Mouse (Mus musculus) liver, embryonic 11.5 days (tissue): ENCODE results near the gene Psma4. TPM values are rescaled to one million over a fixed set of nuclear protein-coding genes. Genes with fewer than 3 reads are reported as not detected.

Experiments
- ATAC-seq: fragments of 200-750 bp; cut with Nextera tagmentation; replicated peaks from 2 replicates; pipeline ENCODE4 v1.8.0; 2017; ENCODE audit warnings: moderate number of reproducible peaks, mild to moderate bottlenecking, moderate TSS enrichment, moderate library complexity; ENCODE audit not compliant: low FRiP score
- DNase-seq: peaks from one replicate; pipeline ENCODE4 v3.0.0-alpha.2; 2017; ENCODE audit warnings: low spot score
- H3K27ac ChIP-seq: fragments of 300-500 bp; sonication (generic); 2 replicates; pipeline ENCODE4 v1.5.1; 2014; ENCODE audit warnings: mild to moderate bottlenecking, low read depth, low read length, control low read depth
- H3K27me3 ChIP-seq: fragments of 300-500 bp; sonication (generic); replicated peaks from 2 replicates; pipeline ENCODE4 v1.6.1; 2014; ENCODE audit warnings: low read length, mixed read lengths; ENCODE audit not compliant: control insufficient read depth, insufficient read depth
- H3K36me3 ChIP-seq: fragments of 300-500 bp; sonication (generic); 2 replicates; pipeline ENCODE4 v1.6.1; 2014; ENCODE audit warnings: mild to moderate bottlenecking, low read length, moderate library complexity, mixed read lengths; ENCODE audit not compliant: control insufficient read depth, insufficient read depth
- H3K4me1 ChIP-seq: fragments of 300-500 bp; sonication (generic); replicated peaks from 2 replicates; pipeline ENCODE4 v1.6.1; 2014; ENCODE audit warnings: low read length, mixed read lengths; ENCODE audit not compliant: control insufficient read depth, insufficient read depth
- H3K4me2 ChIP-seq: fragments of 300-500 bp; sonication (generic); 2 replicates; pipeline ENCODE4 v1.6.1; 2014; ENCODE audit warnings: mild to moderate bottlenecking, control low read depth, moderate library complexity
- H3K4me3 ChIP-seq: fragments of 300-500 bp; sonication (generic); 2 replicates; pipeline ENCODE4 v1.5.1; 2014; ENCODE audit warnings: low read depth, low read length, control low read depth
- H3K9ac ChIP-seq: fragments of 300-500 bp; sonication (generic); 2 replicates; pipeline ENCODE4 v1.6.1; 2014; ENCODE audit warnings: low read depth, low read length, control low read depth
- H3K9me3 ChIP-seq: fragments of 300-500 bp; sonication (generic); 2 replicates; pipeline ENCODE4 v1.6.1; 2016; ENCODE audit warnings: low read length, inconsistent platforms, mixed read lengths; ENCODE audit not compliant: control insufficient read depth
- WGBS: fragments of 180-500 bp; shearing (Covaris S2); extraction: QIAGEN DNeasy Blood & Tissue Kit; methylation state at CpG from one replicate; pipeline ENCODE4 v1.1.7; 2014; 5-methylcytosine and 5-hydroxymethylcytosine counted together
- polyA plus RNA-seq: library from polyadenylated mRNA; unstranded; fragments of >200 nt; fragmentation: Nextera tagmentation; extraction: Ambion mirVana; gene quantifications from 2 replicates; pipeline ENCODE4 v1.2.1, GENCODE M21; 2014

Gene Psma4
- polyA plus RNA-seq, result 326 and 329 TPM in 2 replicates

DNA sequence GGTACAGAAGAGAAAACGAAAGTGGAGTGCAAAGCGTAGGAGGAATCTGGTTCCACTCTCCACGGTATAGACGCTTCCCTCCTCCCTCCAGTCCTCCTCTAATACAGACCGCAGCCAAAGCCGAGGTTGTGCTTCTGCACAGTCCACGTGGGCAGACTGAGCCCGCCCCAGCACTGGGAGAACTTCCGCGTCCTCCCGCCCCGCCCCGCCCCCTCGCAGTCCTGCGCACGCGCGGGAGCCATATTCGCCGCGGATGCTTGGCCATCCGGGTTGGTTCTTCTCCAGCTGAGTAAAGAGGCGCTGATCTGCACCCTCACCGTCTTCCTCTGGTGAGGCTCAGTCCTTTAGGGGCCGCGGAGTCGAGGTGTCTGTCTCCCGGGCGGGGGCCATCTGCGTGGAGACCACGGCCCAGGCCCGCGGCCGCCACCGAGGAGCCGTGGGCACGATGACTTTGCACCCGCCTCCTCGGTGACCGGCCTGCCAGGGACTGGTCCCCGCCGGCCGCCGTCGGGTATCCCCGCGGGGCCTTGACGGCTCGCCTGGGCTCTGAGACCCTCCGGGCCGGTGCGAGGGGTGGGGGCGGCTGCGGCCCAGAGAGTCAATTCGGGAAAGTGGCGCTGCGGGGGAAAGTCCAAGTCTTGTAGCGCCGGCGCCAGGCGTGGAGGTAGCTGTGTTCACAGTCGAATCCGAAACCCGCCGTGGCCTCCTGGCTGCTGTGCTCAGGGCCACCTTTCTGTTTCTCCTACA lies at the start of gene Psma4, which contains the start of gene AY074887:
TSS of gene Psma4 (plus strand) at position 216 of the 747 bp plus-strand sequence.
TSS of gene AY074887 (minus strand) at position 424 of the 747 bp plus-strand sequence.
- Histone ChIP-seq H3K9me3 (no peaks in the 10 kb centered on the region), H3K27me3 (no peaks in the 10 kb centered on the region), H3K36me3 (peaks cover 17% of the 10 kb centered on the region), H3K4me1 (peaks cover 14% of the 10 kb centered on the region), H3K27ac (peak within 1 kb of the TSS; percentile 78), H3K4me3 (peak within 1 kb of the TSS; percentile 79), H3K4me2 (peak within 1 kb of the TSS; percentile 81), H3K9ac (peak within 1 kb of the TSS; percentile 84)
- peak; percentile 99 for ATAC-seq
- DNase-seq, result peak; percentile 92
- WGBS, result under 1% methylated on average over 62 of the region's 65 CpGs

DNA sequence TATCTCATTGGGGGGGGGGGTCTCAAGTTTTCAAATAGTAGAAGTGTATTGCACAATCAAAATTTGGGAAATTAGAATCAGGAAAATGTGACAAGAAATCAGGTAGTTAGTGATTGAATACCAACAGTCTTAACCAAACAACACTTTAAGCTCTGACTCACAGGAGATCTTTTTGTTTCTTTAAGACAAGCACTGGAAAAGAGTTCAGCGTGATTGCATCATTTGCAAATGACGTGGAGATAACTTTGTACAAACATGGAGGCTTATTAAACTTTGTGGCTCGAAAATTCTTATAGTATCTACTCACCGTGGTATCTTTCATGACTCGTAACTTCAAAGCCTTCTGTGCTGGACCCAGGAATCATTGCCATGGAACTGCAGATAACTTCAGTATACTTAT lies 41.1 kb upstream of the Psma4 start:
- Histone ChIP-seq H3K27ac (no peak overlapping the region), H3K36me3 (peaks cover 10% of the 10 kb centered on the region), H3K4me1 (no peaks in the 10 kb centered on the region), H3K4me3 (no peak overlapping the region), H3K9ac (no peak overlapping the region), H3K27me3 (no peaks in the 10 kb centered on the region), H3K9me3 (no peaks in the 10 kb centered on the region), H3K4me2 (no peak overlapping the region)
- WGBS, result 89% methylated on average over 5 of the region's 5 CpGs
- DNase-seq (no peak), ATAC-seq (no peak)

DNA sequence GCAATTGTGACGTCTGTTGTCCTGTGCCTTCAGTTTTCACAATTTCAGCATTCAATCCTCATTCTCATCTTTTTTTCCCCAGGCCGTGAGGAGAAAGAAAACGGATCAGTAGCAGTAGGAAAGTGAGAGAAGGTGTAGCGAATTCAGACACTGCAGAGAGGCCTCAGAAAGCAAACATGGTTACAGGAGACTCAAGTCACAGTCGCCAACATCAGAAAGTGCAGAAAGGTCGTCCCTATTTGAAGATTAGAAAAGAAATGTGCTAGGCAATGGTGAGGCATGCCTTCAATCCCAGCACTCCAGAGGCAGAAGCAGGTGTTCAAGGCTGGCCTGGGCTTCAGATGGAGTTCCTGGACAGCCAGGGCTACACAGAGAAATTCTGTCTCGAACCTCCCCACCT lies 35.0 kb upstream of the Psma4 start:
- WGBS, result 73% methylated on average over 7 of the region's 7 CpGs
- no peaks in the 10 kb centered on the region for H3K36me3 ChIP-seq
- no peak overlapping the region for H3K27ac ChIP-seq
- no peak overlapping the region for H3K9ac ChIP-seq
- H3K4me2 ChIP-seq, result no peak overlapping the region
- H3K9me3 ChIP-seq, result peaks cover 3% of the 10 kb centered on the region; the same call in 1 of the 2 replicates
- no peak overlapping the region for H3K4me3 ChIP-seq
- H3K4me1 ChIP-seq, result 0 out of 2 replicates have a peak, but pooled peaks cover 4% of the 10 kb centered on the region
- DNase-seq (no peak), ATAC-seq (no peak)
- 0 out of 2 replicates have a peak, but pooled peaks cover 2% of the 10 kb centered on the region for H3K27me3 ChIP-seq

GRCm38 (mm10) chr9:54916401-54916800 lies 34.2 kb upstream of the Psma4 start:
- DNase-seq (no peak), ATAC-seq (0 out of 2 replicates have a peak, but pooled peaks have one; percentile 4)
- Histone ChIP-seq H3K4me3 (no peak overlapping the region), H3K27me3 (0 out of 2 replicates have a peak, but pooled peaks cover 2% of the 10 kb centered on the region), H3K4me1 (0 out of 2 replicates have a peak, but pooled peaks cover 4% of the 10 kb centered on the region), H3K36me3 (no peaks in the 10 kb centered on the region), H3K4me2 (peak overlapping the region; percentile 78), H3K9me3 (peaks cover 3% of the 10 kb centered on the region; the same call in 1 of the 2 replicates), H3K9ac (no peak overlapping the region), H3K27ac (no peak overlapping the region)
- WGBS, result 71% methylated on average over 8 of the region's 8 CpGs

DNA sequence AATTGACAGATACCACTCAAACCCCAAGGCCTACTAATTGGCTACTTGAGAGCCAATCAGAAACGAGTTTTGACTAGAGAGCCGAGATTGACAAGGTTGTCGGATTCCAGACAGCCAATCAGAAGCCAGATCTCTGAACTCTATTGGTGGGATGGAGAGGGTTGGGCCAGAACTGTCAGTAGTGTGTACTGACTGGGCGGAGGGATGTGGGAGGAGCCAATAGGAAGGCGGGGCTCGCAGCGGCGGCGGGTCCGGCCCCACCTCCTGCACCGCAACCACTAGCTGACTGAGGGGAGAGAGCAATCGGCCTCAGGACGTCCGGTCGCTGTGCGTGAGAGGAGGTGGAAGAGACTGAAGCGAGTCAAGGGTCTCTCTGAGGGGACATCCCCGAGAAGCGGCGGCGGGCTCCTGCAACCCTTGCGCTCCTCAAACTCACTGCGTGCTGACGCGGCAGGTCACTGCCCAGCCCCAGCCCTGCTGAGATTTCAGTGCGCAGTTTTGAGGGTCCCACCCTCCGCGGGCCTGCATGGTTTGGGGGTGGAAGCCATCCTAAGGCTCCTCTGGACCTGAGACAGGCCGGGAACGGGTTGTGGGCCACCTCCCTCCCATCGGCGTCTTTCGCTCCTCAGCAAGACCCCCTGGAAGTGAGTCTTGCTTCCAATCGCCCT lies 33.4 kb upstream of the Psma4 start, which contains the start of gene Hykk:
TSS of gene Hykk (plus strand) at position 274 of the 668 bp plus-strand sequence.
- Histone ChIP-seq H3K4me1 (0 out of 2 replicates have a peak, but pooled peaks cover 4% of the 10 kb centered on the region), H3K4me2 (peak within 1 kb of the TSS; percentile 78), H3K36me3 (no peaks in the 10 kb centered on the region), H3K27me3 (0 out of 2 replicates have a peak, but pooled peaks cover 2% of the 10 kb centered on the region), H3K9me3 (peaks cover 3% of the 10 kb centered on the region; the same call in 1 of the 2 replicates), H3K27ac (no peak within 1 kb of the TSS), H3K9ac (peak within 1 kb of the TSS; percentile 34; the same call in 1 of the 2 replicates), H3K4me3 (peak within 1 kb of the TSS; percentile 65)
- ATAC-seq, result peak; percentile 93
- under 1% methylated on average over 34 of the region's 34 CpGs for WGBS
- peak; percentile 76 for DNase-seq

- H3K4me3 ChIP-seq, result no peak overlapping the region
- H3K36me3 ChIP-seq, result no peaks in the 10 kb centered on the region
- 0 out of 2 replicates have a peak, but pooled peaks cover 2% of the 10 kb centered on the region for H3K27me3 ChIP-seq
- H3K4me1 ChIP-seq, result 0 out of 2 replicates have a peak, but pooled peaks cover 4% of the 10 kb centered on the region
- DNase-seq (no peak), ATAC-seq (no peak)
- WGBS, result 61% methylated on average over 2 of the region's 2 CpGs
- H3K27ac ChIP-seq, result no peak overlapping the region
- peak overlapping the region; percentile 78; the same call in 1 of the 2 replicates for H3K4me2 ChIP-seq
- H3K9me3 ChIP-seq, result peaks cover 3% of the 10 kb centered on the region; the same call in 1 of the 2 replicates
- no peak overlapping the region for H3K9ac ChIP-seq
Measured at GRCm38 (mm10) chr9:54918191-54918590, 32.4 kb upstream of the Psma4 start.

GRCm38 (mm10) chr9:54918781-54919180 lies 31.8 kb upstream of the Psma4 start:
- DNase-seq (no peak), ATAC-seq (no peak)
- no peak overlapping the region for H3K27ac ChIP-seq
- no peak overlapping the region for H3K4me3 ChIP-seq
- 0 out of 2 replicates have a peak, but pooled peaks cover 2% of the 10 kb centered on the region for H3K27me3 ChIP-seq
- H3K9me3 ChIP-seq, result peaks cover 3% of the 10 kb centered on the region; the same call in 1 of the 2 replicates
- no peaks in the 10 kb centered on the region for H3K36me3 ChIP-seq
- no peak overlapping the region for H3K9ac ChIP-seq
- H3K4me2 ChIP-seq, result no peak overlapping the region
- 88% methylated on average over 5 of the region's 5 CpGs for WGBS
- 0 out of 2 replicates have a peak, but pooled peaks cover 4% of the 10 kb centered on the region for H3K4me1 ChIP-seq

GRCm38 (mm10) chr9:54919946-54920345 lies 30.6 kb upstream of the Psma4 start:
- H3K27me3 ChIP-seq, result 0 out of 2 replicates have a peak, but pooled peaks cover 2% of the 10 kb centered on the region
- H3K4me3 ChIP-seq, result no peak overlapping the region
- no peak overlapping the region for H3K27ac ChIP-seq
- H3K4me2 ChIP-seq, result no peak overlapping the region
- 57% methylated on average over 4 of the region's 4 CpGs for WGBS
- ATAC-seq (no peak), DNase-seq (no peak)
- H3K4me1 ChIP-seq, result 0 out of 2 replicates have a peak, but pooled peaks cover 4% of the 10 kb centered on the region
- no peaks in the 10 kb centered on the region for H3K36me3 ChIP-seq
- H3K9ac ChIP-seq, result no peak overlapping the region
- H3K9me3 ChIP-seq, result peaks cover 3% of the 10 kb centered on the region; the same call in 1 of the 2 replicates
